Mouse (Mus musculus) G1E-ER4 (cell line): Measurements from ENCODE around the gene Prss45. TPM values are rescaled to one million over a fixed set of nuclear protein-coding genes. Genes with fewer than 3 reads are reported as not detected.

Source experiments
- GATA1 ChIP-seq: IDR thresholded peaks from one replicate; pipeline ENCODE4 v1.8.0; 2012; ENCODE audit warnings: low read length, inconsistent platforms
- polyA plus RNA-seq: library from polyadenylated mRNA; stranded (reverse); fragments of >175 nt; gene quantifications from 2 replicates; pipeline ENCODE4 v1.2.3, GENCODE M21; 2012

The Prss45 gene
- not detected in 2 replicates for polyA plus RNA-seq

DNA sequence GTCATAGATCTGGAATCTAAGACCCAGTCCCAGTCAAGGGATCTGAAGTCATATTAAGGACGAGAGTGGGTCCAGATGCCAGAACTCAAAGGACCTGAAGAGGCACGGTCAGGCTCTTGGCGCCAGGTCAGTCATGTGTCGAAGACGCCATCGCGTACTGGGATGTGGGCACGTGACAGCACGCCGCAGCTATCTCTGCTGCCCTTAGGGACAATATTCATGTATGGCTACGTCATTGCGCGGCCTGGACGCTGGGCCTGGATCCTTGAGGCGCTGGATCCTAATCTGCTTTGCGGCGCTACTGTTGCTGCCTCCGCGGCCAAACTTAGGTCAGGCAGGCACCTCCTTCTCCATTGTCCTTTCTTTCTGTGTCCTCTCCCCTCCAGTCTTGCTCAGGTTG lies at the start of gene Prss45:
TSS of gene Prss45 (plus strand) at position 178 of the 400 bp plus-strand sequence.
- no peak for TF ChIP-seq GATA1

DNA sequence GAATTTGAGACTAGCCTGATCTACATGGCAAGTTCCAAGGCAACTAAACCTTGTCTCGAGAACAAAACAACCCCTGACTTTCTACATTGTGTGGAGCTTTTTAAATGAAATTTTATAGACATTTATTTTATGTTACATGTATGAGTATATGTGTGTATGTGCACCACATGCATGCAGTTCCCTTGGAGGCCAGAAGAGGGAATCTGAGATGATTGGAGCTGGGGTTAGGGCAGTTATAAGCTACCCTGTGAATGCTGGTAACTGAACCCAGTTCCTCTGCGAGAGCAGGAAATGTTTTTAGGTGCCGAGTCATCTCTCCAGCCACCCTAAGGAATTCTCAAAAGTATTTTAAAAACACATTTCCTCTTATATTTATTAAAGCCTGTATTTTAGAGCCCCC lies 46.2 kb upstream of the Prss45 start:
- no peak for TF ChIP-seq GATA1

DNA sequence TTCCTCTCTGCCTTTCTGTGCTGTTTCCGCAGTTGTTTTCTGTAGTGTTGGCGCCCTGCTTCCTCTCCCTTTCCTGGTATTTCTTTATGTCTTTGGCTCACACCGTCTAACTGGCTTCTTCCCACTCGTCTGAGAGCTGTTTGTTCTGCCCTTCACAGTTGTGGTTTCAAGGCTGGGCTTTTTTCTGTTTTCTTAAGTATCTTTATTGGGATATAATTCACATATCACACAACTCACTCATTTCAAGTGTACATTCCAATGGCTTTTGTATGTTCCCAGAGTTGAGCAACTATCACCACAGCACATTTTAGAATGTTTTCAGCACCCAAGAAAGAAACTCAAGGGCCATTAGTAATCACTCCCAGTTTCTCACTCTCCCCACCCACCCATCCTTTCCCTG lies 43.9 kb upstream of the Prss45 start:
- TF ChIP-seq GATA1: no peak

DNA sequence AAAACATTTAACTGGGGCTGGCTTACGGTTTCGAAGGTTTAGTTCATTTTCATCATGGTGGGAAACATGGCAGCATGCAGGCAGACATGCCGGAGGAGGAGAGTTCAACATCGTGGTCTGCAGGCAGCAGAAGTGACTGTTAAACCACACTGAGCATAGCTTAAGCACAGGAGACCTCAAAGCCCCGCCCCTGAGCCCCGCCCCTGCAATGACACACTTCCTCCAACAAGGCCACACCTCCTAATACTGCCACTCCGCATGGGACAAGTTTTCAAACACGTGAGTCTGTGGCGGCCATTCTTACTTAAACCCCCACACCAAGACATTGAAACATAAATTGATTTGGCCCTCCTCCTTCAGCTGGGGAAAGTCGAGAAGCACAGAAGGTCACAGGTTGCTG lies 37.4 kb upstream of the Prss45 start:
- no peak for TF ChIP-seq GATA1

DNA sequence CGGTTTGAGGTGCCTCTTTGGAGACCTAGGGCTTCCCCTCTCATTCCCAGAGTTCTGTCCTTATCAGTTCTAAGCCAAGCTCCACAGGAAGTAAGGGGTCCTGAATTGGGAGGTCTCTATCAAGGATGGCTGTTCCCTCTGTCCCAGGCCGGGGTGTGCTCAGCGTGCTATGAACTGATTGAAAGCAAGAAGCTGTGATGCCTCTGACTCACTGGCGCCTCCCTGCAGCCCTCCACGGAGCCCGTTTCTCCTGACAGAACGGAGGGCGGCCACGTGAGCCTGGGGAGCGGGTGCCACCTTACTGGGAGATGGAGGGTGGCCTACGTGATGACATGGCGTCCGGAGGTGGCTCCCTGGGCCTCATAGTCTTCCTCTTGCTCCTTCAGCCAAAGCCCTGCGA lies 36.5 kb upstream of the Prss45 start, which contains the start of gene Prss42:
TSS of gene Prss42 (plus strand) at position 301 of the 400 bp plus-strand sequence.
- no peak for TF ChIP-seq GATA1

DNA sequence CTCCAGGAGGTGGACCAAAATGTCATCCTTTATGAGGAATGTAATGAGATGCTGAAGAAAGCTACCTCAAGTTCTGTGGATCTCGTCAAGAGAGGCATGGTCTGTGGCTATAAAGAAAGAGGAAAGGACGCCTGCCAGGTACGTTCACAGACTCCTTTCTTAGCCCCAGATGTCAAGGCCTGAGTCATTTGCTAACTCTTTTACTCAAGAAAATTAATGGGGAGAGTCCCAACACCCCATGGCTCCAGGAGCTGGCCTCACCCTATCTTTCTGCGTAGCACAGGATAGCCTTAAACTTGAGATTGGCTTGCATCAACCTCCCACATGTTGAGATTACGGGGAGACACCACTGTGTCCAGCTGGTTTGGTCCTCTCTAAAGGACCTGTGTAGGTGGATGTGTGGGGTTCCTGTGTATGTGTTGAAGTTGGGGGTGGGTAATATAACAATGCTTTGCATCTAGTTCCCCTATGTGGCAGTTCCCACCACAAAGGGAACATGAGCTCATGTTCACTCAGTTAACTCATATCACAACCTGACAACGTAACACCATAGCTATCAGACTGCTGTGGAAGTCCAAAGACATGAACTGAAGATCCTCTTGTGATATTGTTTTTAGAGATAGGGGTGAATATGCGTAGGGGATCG lies 33.4 kb upstream of the Prss45 start:
- no peak for TF ChIP-seq GATA1

DNA sequence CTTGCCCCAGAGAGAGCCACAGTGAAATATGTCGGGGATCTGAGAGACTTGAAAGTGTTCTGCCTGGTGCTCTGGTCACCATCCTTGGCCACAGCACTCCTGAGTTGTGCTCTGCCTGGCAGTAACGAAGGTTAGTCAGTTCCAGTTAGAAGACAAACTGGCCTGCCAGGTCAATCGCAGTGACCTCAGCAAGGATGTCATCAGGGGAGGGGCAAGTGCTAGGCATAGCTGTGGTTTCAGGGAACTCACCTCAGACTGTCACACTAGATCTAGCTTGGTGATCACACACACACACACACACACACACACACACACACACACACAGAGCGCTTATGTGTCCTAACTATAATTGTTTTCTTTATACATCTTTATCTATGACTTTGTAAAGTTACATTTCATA lies 31.1 kb upstream of the Prss45 start:
- TF ChIP-seq GATA1: no peak

DNA sequence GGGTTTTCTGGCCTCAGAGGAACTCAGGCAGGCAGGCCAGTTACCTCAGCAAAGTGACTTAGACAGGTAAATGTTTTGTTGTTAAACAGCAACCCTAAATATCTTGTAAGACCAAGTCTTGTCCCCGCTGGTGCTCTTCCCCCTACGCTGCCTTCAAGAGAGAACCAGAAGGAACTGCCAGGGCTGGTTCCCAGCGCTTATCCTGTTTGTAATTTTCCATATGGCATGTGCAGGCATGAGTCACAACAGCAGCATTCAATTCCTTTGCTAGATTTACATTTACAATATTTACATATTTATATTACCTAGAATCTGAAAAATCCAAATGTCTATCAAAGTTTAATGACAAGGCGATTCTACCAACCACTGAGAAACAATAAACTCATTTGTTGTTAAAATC lies 24.3 kb upstream of the Prss45 start:
- TF ChIP-seq GATA1: no peak

DNA sequence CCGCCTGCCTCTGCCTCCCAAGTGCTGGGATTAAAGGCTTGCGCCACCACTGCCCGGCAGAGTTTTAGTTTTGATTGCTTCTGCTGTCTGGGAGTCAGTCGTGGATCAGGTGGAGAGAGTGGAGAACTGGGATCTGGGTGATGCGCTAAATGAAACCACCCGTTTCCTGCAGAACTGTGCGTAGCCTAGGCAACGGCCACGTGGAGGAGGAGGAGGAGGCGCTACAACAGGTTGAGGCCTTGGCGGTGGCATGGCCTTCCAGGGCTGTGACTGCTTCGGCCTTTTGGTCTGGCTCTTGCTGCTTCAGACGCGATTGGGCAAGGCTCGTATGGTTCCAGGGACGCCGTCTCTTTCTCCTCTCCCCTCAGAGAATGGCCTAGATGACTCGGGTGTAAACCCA lies 20.6 kb upstream of the Prss45 start, which contains the start of gene Prss44:
TSS of gene Prss44 (plus strand) at position 206 of the 400 bp plus-strand sequence.
- no peak for TF ChIP-seq GATA1

DNA sequence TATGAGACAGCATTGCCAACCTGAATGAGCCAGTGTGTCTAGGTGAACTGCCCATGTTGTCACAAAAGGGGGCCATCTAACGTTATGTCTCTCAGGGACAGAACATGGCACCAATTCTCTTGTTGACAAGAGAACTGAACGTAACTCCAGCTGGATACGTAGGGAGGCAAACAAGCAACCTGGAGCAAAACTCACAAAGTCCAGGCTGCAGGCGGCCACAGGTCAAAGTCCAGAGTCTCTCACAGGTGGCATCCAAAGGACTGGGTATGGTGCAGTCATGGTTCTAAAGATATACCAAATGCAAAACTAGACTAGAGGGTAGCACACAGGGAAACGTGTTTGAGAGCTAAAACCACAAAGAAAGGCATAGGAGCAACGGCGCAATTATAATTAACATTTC lies 13.0 kb upstream of the Prss45 start:
- no peak for TF ChIP-seq GATA1

DNA sequence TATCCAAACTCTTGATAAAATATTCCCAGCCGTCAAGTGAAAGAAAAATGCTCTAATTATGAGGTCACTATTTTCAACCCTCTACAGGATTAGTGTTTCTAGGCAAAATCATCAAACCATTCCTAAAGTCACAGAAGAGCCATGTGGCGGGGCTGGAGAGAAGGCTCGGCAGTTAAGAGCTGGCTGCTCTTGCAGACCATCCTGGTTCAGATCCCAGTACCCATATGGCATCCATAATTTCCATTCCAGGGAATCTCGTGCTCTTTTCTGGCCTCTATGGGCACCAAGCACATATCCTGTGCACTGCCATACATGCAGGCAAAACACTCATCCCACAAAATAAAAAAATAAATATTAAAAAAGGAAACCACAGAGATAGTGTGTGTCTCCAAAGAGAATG lies 9.0 kb upstream of the Prss45 start:
- no peak for TF ChIP-seq GATA1

DNA sequence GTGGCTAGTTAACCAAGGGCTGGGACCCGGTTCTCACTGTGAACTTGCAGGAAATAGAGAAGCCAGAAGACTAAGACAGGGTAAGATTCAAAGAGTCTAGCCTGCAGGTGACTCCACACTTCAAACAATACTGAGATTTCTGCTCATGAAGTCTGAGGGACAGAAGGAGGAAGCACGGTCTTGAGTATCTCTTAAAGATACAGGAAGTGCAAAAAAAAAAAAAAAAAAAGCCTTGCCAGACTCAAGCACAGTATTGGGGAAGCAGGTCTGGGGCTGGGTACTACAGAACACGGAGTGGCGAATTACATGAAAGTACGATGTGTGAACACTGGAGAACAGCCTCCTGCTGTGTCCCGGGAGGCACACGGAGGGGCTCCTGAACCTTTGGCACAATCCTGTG lies 8.6 kb upstream of the Prss45 start:
- TF ChIP-seq GATA1: no peak

DNA sequence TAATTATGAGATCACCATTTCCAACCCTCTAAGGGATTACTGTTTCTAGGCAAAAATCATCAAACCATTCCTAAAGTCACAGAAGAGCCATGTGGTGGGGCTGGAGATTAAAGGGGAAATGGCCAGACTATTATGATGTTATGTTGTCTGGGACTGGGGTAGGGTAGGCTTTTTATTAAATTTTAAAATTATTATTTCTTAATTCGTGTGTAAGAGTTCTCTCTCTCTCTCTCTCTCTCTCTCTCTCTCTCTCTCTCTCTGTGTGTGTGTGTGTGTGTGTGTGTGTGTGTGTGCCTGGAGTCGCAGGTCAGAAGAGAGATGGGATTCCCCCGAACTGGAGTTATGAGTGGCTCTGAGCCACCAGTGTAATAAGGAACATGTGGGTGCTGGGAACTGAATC lies 8.0 kb upstream of the Prss45 start, which contains the start of gene Prss43:
TSS of gene Prss43 (plus strand) at position 301 of the 400 bp plus-strand sequence.
- TF ChIP-seq GATA1: no peak

DNA sequence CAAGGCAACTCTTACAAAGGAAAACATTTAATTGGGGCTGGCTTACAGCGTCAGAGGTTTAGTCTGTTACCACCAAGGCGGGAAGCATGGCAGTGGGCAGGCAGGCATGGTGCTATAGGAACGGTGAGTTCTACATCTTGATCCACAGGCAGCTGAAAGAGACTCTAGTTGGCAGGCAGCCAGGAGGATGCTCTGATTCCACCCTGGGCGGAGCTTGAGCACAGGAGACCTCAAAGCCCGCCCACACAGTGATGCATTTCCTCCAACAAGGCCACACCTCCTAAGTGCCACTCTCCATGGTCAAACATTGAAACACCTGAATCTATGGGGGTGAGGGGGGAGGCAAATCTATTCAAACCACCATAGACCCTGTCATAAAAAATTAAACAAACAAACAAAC lies 1.4 kb upstream of the Prss45 start:
- TF ChIP-seq GATA1: no peak

DNA sequence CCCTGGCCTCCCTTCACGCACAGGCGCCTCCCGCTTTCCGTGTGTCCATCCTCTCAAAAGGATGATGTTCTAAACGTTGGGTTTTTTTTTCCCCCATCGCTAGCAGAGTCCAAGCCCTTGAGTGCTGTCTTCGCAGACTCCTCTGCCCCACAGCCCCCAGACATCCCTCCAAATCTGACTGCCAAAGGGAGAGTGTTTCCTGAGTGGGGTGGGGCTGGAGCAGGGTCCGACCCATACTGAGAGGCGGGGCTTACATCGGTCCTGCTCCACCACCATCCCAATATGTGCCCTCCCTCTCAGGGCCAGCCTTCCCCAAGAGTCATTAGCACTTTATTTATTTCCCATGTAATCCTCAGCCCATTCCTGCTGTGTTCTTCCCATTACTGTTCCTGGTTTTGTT lies 573 bp downstream of the Prss45 start:
- no peak for TF ChIP-seq GATA1

DNA sequence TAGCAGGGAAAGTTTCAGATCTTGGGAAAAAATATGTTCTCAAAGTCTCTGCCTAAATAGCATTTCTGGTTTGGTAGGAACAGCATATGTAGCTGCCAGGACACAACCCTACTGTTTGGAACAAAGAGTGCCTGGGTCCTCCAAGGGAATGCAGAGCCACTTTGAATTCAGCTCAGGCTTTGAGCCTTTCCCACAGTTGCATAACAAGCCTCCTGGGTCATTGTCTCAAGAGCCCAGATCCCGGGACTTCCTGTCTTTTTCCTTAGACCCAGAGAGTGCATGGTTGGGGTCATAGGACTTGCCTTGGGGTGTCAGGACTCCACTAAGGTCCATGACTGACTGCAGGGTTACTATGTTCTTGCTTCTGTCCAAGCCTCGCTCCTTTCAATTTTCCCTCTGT lies 1.7 kb downstream of the Prss45 start:
- TF ChIP-seq GATA1: no peak

DNA sequence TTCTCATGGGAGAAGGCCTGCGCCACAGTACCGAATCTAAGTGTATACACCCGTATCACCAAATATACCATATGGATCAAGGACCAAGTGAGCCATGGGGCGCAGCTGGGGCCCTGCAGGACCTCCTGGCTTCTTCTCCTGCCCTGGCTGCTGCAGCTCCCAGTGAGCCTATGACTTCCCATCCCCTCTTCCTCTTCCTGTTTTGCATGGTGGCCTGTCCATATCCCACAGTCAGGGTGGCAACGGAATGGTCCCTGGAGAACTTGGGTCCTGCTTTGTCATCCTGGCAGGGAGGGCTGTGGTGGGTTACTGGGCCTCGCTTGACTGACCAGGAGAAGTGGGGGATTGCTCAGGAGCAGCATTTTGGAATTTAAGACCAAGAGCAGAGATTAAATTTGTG lies 6.5 kb downstream of the Prss45 start:
- no peak for TF ChIP-seq GATA1

DNA sequence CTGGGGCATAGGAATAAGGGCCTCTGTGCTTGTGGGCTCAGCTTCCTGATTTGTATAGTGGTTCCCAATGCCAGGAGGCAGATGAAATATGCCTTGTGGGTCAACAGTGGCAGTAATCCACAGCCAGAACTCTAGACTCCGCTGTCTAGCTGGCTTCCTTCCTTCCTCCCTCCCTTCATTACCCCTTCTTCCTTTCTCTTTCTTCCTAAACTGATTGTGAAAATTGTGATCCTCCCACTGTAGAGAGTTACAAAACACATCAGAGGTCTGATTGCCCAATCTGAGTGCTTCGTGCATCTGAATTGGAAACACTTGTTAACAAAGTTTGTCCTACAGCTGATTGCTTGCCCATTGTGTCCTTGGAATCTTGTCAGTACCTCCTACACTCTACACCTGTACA lies 7.0 kb downstream of the Prss45 start:
- TF ChIP-seq GATA1: no peak
